Mouse (Mus musculus) right cerebral cortex, adult 2 months (tissue): ENCODE results near the gene Crybg3.
A peak's percentile ranks its signal among the peaks of the same experiment; 100 is the strongest.

Source experiments
- DNase-seq, 2 experiments: peaks; one replicate each; pipeline ENCODE4 v3.0.0; 2021 to 2022; ENCODE audit warnings: low spot score in 2 of 2

Crybg3 gene

DNA sequence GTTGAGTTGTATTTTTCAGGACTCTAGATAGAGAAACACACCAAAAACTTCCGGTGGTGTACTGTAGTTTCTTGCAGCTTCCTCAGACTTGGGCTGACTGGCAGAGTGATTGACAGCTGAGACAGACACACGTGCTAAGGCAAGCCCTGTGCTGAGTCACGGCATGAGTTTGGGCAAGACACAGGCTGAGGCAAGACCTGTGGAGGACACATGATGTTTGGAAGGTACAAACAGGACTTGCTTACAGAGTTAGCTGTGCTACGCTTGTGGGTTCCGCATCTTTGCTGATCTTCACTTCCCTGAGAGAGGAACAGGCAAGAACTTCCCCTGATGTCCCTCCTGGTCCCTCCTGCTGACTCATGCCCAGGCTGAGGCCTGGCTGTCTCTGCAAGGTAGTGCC, 17.3 kb downstream of the Crybg3 start:
- no peak for DNase-seq

DNA sequence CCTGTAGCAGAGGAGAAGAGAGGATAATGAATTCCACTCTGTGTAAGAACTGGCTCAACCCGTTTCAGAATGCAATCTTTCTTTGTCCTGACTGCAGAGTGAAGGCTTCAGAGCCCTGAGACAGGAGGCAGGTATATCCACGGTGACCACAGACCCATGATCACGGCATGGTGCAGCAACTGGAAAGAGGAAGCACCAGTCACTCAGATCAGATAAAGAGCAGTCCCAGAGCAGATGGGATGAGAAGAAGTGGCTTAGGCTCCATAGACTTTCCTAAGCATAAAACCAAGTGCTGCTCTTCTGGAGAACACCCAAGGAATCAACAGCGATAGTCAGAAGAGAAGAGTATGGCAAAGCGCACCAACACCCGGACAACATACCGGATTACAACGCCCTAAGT, 21.5 kb downstream of the Crybg3 start:
- DNase-seq, result no peak

DNA sequence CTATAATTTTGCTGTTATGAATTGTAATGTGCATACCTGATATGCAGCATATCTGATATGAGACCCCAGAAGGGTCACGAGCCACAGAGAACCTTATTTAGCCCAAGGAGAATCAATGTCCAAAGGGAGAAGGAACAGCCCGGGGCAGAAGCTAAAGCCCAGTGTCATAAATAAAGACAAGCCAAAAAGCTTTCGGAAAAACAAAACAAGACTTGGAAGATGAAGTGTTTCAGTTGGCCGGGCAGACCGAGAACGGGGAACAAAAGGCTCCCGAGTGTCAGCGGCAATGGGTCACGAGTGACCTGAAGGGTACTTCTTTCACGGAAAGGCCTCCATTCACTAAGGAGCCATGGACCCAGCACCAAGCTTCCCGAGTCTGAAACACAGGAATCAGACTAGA, 26.8 kb downstream of the Crybg3 start:
- no peak for DNase-seq

DNA sequence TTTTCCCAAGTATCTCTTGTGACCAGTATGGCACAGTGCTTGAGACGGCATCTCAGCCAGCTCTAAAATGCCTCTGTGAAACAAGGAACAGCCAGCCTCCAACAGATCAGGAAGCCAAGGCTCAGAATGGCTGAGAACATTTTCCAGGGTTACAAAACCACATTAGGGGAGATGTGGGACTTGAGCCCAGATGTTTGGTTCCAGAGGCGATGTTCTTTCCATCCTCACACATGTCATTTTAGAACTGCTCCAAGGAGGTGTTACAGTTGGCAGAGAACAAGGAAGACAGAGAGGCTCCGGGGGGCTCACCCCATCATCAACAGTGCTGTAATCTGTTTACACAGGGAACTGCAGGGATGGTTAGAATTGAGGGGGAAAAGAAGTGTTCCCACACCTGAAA, 28.1 kb downstream of the Crybg3 start:
- no peak for DNase-seq

DNA sequence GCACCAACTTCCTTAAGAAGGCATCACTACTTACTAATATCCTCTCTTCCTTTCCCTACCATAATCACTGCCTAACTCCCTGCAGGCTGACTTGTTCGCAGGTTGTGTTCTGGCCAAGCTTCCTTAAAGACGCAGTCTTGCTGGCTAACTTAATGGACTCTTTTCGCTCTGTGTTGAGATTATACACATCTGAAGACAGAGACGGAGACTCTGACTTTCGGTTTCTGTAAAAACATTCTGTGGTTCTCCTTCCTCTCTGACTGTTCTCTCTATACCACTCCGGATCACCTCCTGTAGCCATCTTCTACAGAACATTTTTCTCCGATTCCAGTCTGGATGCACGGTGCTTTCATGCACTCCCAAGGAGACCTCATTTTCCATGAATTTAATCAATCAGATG, 30.0 kb downstream of the Crybg3 start:
- no peak for DNase-seq

DNA sequence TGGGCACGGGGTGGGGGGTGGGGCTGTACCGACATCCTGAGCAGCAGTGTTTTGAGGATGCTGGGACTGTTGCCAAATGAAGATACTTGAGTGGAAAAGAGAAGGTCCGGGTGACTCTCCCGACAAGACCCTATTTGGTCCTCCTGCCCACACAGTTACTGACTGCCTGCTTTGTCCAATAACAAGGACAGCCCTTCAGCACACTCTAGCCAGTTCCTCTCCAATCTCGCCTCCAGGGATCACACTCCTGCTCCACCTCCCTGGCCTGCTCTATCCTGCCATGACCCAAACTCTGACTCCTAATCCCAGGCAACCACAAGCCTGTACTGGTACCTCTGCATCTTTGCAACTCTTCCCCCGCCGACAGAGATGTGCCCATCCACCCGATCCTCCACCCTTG, 30.9 kb downstream of the Crybg3 start:
- DNase-seq, result no peak

DNA sequence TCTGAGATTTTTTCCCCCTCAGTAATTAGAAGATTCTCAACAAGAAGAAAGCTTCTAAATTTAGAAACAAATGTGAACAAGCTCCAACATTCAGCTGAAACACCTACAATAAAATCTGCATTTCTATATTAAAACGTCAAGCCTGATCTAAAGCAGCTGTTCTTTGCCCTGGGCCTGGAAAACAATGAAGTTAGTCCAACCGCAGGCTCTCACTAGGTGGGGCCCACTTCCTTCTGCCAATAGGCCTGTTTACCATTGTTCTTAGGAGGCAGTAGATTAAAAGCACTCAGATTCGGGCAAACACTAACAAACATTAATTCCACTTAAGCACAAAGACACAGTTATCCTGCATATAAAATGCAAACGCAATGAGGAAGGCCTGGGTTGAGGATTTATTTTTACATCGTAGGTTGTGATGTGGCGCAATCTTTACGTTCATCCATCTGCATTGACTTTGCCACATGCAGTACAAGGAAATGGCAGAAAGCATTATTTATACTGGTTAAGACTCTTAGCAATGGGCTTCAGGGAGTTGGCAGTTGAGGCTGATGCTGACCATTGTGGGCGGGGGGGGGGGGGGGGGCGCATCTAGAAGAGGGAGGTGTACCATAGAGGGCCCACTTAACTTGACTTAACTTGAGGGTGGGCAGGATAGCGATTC, 32.9 kb downstream of the Crybg3 start:
- DNase-seq, result peak in 1 of 2 experiments; percentile 18

DNA sequence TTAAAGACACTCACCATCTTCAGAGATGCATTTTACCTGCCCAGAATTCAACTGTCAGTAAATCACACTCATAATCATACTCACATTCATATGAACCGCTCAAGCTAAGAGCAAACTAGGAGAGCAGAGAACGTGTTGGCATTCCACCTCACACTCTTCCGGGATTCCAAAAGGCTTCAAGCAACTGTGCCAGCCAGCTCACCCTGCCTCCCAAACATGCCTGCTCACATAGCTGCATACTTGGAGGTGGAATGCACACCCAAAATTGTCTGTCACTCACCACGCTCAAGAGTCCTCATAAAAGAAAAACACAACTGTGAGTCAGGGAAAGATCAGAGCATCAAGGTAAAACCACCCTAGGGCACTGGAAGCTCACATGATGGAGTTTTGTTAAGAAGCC, 34.3 kb downstream of the Crybg3 start:
- DNase-seq, result no peak

DNA sequence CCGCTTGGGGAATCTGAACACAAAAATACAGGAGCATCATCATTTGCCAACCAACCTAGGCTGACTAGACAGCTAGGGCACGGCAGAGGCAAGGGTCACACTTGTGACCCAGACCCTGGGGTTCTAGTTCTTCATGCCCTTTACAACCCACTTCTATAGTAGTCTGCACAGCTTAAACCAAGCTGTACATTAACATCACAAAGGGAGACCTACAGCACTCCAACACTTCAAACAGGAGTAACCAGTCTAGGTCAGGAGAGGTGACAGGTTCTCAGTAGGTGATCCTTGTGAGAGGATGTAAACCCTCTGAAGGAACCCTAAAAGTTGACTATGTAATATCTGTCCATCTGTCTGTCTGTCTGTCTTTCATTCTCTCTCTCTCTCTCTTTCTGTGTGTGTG, 35.1 kb downstream of the Crybg3 start:
- no peak for DNase-seq

DNA sequence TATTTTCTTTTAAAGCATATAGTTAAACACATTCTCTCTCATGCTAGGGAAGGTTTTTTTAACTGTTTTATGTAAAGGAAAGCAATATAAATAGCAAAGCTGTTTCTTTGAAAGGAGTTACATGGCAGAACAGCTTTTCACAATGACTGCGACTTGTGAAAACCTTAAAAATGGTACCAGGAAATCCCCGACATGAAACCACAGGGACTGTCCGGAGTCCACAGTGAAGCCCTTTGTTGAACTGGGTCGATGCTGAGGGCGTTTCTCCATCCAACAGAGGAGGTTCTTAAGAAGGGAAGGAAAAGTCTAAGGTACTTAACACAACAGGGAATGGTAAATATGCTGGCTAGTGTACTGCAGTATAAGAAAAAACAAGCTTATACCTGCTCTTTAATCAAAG, 36.8 kb downstream of the Crybg3 start:
- DNase-seq, result no peak

DNA sequence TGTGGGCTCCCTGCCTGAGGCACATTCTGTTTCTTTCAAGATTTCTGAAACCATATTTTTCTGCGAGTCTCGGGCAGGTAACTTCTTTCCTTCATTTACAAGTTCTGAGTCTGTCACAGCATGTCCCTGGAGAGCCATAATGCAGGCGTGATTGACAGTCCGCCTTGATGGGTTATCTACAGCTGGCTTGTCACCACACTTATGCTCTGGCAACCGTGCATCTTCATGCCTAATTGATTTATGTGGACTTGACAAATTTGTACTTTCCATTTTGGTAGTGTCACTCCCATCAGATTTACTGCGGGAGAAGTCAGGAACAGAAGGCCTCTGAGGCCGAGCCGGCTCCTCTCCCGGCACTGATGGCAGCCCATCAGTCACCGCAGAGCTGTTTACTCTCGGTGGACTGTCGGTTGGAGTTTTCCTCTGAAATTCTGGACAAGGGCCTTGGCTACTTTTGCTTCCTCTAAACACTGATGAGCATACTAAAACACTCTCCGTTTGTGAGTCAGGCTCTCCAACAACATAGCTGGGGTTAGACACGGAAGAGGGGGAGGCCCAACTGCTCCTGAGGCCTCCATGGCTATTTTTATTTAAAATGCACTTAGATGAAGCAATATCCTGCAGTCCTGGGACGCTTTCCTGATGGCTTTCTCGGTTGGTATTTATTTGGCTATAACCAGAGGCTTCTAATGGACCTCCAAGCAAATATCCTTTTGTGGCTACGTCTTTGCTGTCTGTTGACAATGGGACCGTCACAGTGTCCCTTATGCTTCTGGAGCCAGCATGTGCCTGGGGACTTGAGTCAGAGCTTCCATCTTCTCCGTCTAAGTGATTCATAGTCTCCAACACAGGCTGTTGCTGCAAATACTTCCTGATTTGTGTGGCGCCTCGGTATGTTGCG, 41.2 kb downstream of the Crybg3 start:
- no peak for DNase-seq

DNA sequence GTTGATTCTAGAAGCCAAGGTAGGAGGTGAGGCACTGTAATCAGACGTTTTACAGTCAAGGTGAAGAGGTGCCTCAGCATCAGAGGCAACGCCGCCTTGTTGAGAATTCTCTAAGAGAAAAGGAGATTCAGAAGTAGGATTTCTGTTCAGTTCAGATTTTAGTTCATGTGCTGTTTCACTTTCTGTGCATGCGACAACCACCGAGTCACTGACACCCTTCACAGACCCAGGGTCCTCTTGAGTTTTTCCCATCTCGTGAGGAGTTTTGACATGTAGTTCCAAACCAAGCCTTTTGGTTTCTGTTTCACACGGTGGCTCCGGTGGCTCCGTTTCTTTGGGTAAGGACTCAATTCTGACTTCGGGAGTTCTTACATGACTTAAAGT, 41.9 kb downstream of the Crybg3 start:
- DNase-seq, result no peak

DNA sequence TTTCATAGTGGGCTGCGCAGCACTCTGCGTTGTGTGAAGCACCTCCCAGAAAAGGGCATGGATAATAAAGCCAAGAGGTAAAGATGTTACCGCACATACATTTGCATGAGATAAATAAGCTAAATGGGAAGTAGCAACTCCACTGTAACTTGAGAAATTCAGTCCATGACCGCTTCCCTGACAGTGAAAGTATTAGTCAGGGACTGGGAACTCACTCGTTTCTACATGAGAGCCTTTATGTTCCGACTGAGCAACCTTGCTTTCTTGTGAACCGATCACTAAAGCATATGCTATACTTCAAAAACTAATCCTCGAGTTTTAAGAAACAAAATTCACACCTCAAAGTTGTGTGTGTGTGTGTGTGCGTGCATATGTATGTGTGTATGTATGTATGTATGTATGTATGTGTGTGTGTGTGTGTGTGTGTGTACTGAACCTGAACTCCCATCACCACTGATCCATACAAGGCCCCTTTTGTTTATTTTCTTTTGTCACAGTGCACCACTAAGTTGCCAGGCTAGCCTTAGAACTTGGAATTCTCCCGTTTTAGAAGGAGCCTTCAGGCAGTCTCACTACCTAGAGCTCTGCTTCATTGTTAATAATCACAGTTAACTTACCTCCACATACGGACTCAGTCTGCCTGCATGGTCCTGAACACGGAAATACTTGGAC, 47.2 kb downstream of the Crybg3 start:
- DNase-seq, result no peak

DNA sequence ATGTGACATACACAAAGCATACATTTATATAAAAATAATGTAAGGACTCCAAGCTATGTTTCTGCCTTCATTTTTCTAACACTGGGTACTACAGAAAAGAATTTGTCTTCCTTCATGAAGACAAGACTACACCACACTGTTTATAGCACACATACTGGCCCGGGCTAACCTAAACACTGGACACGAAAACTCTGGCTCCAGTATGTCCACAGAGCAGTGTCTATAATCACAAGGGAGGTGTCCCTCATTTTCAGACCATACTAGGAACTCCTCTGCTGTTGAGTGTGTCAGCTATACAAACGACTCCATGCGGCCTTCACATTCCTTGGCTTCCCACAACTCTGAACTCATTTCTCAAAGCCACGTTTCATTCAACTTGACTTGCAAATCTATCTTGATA, 49.3 kb downstream of the Crybg3 start:
- DNase-seq, result no peak

DNA sequence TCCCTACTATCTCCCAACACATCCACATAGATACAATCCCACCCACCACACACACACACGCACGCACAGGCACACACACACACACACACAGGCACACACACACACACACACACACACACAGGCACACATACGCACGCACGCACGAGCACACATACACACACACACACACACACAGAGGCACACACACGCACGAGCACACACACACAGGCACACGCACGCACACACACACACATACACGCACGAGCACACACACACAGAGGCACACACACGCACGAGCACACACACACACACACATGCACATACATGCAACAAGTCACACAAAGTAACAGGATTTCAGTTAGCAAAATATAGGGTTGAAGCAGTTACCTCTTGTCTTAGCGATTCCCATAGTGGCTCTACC, 51.1 kb downstream of the Crybg3 start:
- no peak for DNase-seq

DNA sequence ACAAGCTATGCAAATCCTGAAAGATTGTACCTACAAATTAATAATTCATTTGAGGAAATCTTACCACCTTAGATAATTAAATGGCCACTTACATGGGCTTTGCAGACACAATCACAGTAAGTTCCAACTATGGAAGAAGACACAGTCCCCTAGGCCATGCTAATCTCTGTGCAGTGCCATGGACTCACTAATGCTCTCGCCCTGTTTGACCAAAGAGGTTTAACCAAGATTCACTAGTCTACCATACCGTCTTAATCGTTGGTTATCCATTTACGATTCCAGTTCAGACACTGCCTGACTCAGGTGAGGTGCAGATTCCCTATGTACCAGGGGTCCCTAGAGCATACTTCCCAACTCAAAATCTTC, 52.2 kb downstream of the Crybg3 start:
- no peak for DNase-seq

DNA sequence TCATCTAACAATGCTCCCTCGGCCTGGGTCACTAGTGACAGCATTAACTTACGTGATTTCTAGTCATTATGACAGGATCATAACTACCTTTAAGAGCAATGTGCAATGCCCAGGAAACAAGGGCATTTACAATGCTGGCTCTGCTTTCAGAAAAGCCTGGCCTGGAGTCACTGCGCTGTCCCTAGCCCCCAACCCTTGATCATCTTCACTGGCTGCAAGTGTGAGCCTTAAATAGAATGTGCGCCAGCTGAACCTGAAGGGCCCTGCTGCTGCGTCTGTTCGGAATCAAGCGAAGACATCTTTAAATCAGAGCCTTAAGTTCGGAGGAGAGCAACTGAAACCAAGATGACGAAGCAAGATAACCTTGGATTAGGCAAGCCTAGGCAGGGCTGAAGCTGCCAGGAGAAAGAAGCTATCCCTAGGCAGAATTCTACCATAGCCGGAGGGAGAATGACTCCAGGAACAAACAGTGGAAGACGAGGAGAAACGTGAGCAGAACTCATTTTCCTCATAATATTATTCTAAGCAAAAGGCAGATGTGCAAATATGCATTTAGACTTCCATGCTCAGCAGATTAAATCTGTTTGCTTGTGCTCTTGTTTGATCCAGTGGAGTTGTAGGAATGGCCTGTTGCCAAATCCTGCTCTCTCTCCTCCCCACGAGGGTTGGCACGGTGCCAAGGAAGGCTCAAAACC, 52.7 kb downstream of the Crybg3 start:
- DNase-seq, result peak; percentile 70 to 73

DNA sequence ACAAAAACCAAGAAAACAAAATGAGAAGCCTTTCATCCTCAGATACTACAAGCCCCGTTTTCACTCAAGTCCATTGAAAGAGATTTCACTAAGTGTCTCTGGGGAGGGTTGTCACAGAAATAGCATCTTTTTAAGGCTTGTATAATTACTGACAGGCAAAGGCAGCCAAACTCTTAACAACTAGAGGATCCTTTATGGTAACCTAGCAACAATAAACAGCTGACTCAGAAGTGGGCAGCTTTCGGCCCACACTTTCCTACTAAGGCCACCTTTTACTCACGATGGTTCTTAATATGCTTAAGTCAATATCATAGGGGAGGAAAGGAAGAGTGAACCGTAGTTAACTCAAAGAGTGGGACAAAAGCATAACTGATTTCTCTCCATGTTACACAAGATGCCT, 53.3 kb downstream of the Crybg3 start:
- DNase-seq, result peak; percentile 46 to 64

DNA sequence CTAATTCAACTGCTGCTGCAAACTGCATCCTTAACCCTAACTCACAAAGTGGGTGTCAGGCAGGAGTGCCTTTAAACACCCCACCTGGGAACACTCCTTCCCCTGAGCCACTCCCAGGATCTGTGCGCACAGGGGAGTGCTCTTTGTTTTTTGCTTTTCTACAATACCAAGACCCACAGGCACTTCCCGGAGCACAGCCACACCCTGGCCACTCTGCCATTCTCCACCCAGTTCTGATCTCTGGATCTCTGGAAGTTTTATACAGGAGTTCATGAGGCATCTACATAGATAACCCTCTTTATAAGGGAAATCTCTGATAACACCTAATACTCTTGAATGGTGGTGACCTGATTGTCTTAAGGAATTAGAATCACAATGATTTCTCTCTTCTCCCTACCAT, 55.4 kb downstream of the Crybg3 start:
- no peak for DNase-seq

DNA sequence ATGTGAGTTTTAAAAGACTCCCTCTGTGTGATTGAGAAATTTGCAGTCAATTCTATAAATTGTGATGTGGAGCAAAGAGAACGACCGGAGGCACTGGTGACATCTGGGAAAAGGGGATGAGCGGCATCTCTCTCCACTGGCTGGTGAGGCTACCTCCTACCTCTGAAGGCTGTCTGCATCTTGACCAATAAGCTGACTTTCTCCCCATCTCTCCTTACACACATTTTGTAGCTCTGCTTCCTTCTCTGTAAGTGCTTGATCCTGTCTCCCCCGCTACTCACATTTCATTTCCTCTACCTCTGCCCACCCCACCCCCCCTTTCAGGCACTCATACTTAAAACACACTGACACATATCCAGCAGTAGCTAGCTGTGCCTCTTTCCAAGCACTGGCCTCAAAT, 59.4 kb downstream of the Crybg3 start:
- no peak for DNase-seq

DNA sequence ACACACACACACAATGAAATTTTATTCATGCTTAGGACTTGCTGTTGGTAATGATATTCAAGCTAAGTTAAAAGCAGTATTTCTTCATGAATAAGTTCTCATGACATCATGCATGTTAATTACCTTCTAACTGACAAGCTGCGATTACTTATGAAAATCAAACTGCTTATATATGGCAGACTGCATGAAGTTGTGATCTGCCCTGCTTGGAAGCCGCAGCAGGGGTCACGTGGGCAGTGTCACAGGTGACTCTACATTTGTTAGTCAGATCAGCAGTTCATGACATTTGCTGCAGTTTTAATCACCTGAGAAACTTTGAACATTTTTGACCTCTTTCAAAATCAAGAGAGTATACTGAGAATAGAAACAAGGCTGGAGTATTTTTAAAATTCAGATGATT, 59.8 kb downstream of the Crybg3 start:
- DNase-seq, result no peak

DNA sequence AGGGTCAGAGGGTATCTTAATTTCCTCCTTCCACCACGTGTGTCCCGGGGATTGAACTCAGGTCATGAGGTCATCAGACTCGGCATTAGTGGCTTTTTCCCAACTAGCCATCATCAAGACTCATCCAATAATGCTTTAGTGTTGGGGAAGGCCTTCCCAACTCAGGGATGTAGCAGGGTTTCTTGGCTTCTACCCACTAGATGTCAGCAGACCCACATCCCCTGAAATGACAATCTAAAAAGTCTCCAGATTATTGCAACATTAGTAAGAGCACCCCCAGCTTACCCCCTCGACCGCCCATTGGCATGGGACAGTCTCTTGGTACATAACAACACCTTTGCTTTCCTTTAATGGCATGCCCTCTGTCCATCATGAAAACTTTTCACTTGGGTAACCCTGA, 65.1 kb downstream of the Crybg3 start:
- no peak for DNase-seq
